9 mouse cellular contexts compared by ENCODE assay signal in genomic region chr17:86236861-86237763, GRCm38 (mm10).
DNase-seq lines count a peak whose midpoint lies in the region; ATAC-seq and TF ChIP-seq lines count a peak whose summit lies in the region.
"Had no signal": no experiment of that assay in that cellular context is flagged by ENCODE, and none has a peak within 500 bp of the region (broad histone marks: within the 10 kb centered on the region; RNA-seq: fewer than 3 reads in every experiment).

No protein-coding gene starts in this region.

- ATAC-seq in midbrain, embryonic 11.5 days (ENCODE audit: low FRiP score): no peak
- ATAC-seq in midbrain, embryonic 13.5 days: no peak
- peak; percentile 94 for ATAC-seq in heart, postnatal 0 days (ENCODE audit: insufficient read depth, low read depth)
- peak; percentile 82 for ATAC-seq in lung, postnatal 0 days

- TF ChIP-seq CTCF in heart, postnatal 0 days (IDR thresholded peaks at IDR 0.05; ENCODE audit: low read depth): peak; percentile 28; the same call in 1 of the 2 replicates
- peak; percentile 31; the same call in 1 of the 2 replicates for TF ChIP-seq CTCF in lung, postnatal 0 days (IDR thresholded peaks at IDR 0.05)

- no peaks in the 10 kb centered on the region for H3K27me3 ChIP-seq in midbrain, embryonic 11.5 days (ENCODE audit: control insufficient read depth, insufficient read depth, low read length)
- no peaks in the 10 kb centered on the region for H3K27me3 ChIP-seq in midbrain, embryonic 13.5 days
- H3K27me3 ChIP-seq in heart, postnatal 0 days (ENCODE audit: control insufficient read depth, insufficient read depth, low read length): no peaks in the 10 kb centered on the region
- no peaks in the 10 kb centered on the region for H3K27me3 ChIP-seq in lung, postnatal 0 days (replicated peaks; ENCODE audit: insufficient read depth, low read length)
- H3K27me3 ChIP-seq: neural tube, embryonic 12.5 days had no signal

- peak; percentile 67 for DNase-seq in midbrain, embryonic 11.5 days (ENCODE audit: low spot score, missing footprints)
- peak; percentile 65 to 68 for DNase-seq in cerebellum, postnatal 14 days
- peak; percentile 67 for DNase-seq in heart, postnatal 0 days (ENCODE audit: low spot score)
- DNase-seq in lung, postnatal 0 days (ENCODE audit: low spot score): peak; percentile 26
- DNase-seq in frontal cortex, postnatal 10 days (ENCODE audit: low spot score in 2 of 2): no peak
- no peak for DNase-seq in thymus, postnatal 14 days
- no peak for DNase-seq in urinary bladder, adult 18-20 months (ENCODE audit: low spot score in 2 of 2)

- 0 out of 2 replicates have a peak, but pooled peaks have one; percentile 28 for TF ChIP-seq EP300 in heart, postnatal 0 days (IDR thresholded peaks at IDR 0.05; ENCODE audit: low read depth)
- TF ChIP-seq EP300 in lung, postnatal 0 days (IDR thresholded peaks at IDR 0.05): no peak

- no peak overlapping the region for H3K9ac ChIP-seq in midbrain, embryonic 11.5 days (ENCODE audit: low read length)
- no peak overlapping the region for H3K9ac ChIP-seq in midbrain, embryonic 13.5 days (replicated peaks)
- H3K9ac ChIP-seq in heart, postnatal 0 days (replicated peaks; ENCODE audit: low read depth, low read length): no peak overlapping the region
- H3K9ac ChIP-seq in lung, postnatal 0 days (replicated peaks; ENCODE audit: low read depth): no peak overlapping the region
- H3K9ac ChIP-seq: neural tube, embryonic 12.5 days had no signal

- no peaks in the 10 kb centered on the region for H3K9me3 ChIP-seq in midbrain, embryonic 11.5 days (ENCODE audit: control insufficient read depth, low read length)
- no peaks in the 10 kb centered on the region for H3K9me3 ChIP-seq in midbrain, embryonic 13.5 days
- no peaks in the 10 kb centered on the region for H3K9me3 ChIP-seq in heart, postnatal 0 days (replicated peaks; ENCODE audit: control insufficient read depth, low read length)
- no peaks in the 10 kb centered on the region for H3K9me3 ChIP-seq in lung, postnatal 0 days (ENCODE audit: low read length)

- H3K27ac ChIP-seq in midbrain, embryonic 11.5 days (ENCODE audit: low read depth, low read length): no peak overlapping the region
- no peak overlapping the region for H3K27ac ChIP-seq in midbrain, embryonic 13.5 days
- peak overlapping the region; percentile 60 for H3K27ac ChIP-seq in heart, postnatal 0 days (ENCODE audit: low read depth)
- H3K27ac ChIP-seq in lung, postnatal 0 days (ENCODE audit: low read length): no peak overlapping the region
- H3K27ac ChIP-seq: neural tube, embryonic 12.5 days had no signal

- H3K36me3 ChIP-seq in midbrain, embryonic 11.5 days (ENCODE audit: control insufficient read depth, insufficient read depth, low read length): no peaks in the 10 kb centered on the region
- no peaks in the 10 kb centered on the region for H3K36me3 ChIP-seq in midbrain, embryonic 13.5 days
- H3K36me3 ChIP-seq in heart, postnatal 0 days (replicated peaks; ENCODE audit: control insufficient read depth, insufficient read depth, low read length): no peaks in the 10 kb centered on the region
- H3K36me3 ChIP-seq in lung, postnatal 0 days (ENCODE audit: insufficient read depth, low read length): no peaks in the 10 kb centered on the region
- H3K36me3 ChIP-seq: neural tube, embryonic 12.5 days had no signal

- no peak overlapping the region for H3K4me3 ChIP-seq in midbrain, embryonic 11.5 days (ENCODE audit: low read depth, low read length)
- H3K4me3 ChIP-seq in midbrain, embryonic 13.5 days (replicated peaks): no peak overlapping the region
- no peak overlapping the region for H3K4me3 ChIP-seq in heart, postnatal 0 days (ENCODE audit: low read depth, low read length)
- no peak overlapping the region for H3K4me3 ChIP-seq in lung, postnatal 0 days (ENCODE audit: low read depth, low read length)
- H3K4me3 ChIP-seq: neural tube, embryonic 12.5 days had no signal

- H3K4me1 ChIP-seq in midbrain, embryonic 11.5 days (ENCODE audit: control insufficient read depth, insufficient read depth, low read length): no peaks in the 10 kb centered on the region
- peaks cover 7% of the 10 kb centered on the region for H3K4me1 ChIP-seq in midbrain, embryonic 13.5 days (replicated peaks)
- H3K4me1 ChIP-seq in heart, postnatal 0 days (ENCODE audit: control insufficient read depth, insufficient read depth): peaks cover 20% of the 10 kb centered on the region
- no peaks in the 10 kb centered on the region for H3K4me1 ChIP-seq in lung, postnatal 0 days (ENCODE audit: insufficient read depth, low read depth, low read length)
- H3K4me1 ChIP-seq: neural tube, embryonic 12.5 days had no signal

- 90% methylated on average over 16 of the region's 16 CpGs for WGBS in midbrain, embryonic 11.5 days
- WGBS in midbrain, embryonic 13.5 days: 93% methylated on average over 16 of the region's 16 CpGs
- 71% methylated on average over 16 of the region's 16 CpGs for WGBS in heart, postnatal 0 days
- WGBS in lung, postnatal 0 days: 72% methylated on average over 16 of the region's 16 CpGs

- no peak overlapping the region for H3K4me2 ChIP-seq in midbrain, embryonic 11.5 days
- no peak overlapping the region for H3K4me2 ChIP-seq in midbrain, embryonic 13.5 days (replicated peaks)
- H3K4me2 ChIP-seq in heart, postnatal 0 days (ENCODE audit: low read depth, low read length): no peak overlapping the region; the same call in 1 of the 2 replicates
- H3K4me2 ChIP-seq in lung, postnatal 0 days (replicated peaks; ENCODE audit: low read depth, low read length): no peak overlapping the region
- H3K4me2 ChIP-seq: neural tube, embryonic 12.5 days had no signal

Comparison
In these comparisons a context has a peak if more than half of its experiments do, and no peak if none do; other contexts are left out.
1. ATAC-seq: peak in heart, postnatal 0 days (single experiment) and lung, postnatal 0 days (single experiment); none in midbrain, embryonic 11.5 days (single experiment) and midbrain, embryonic 13.5 days (single experiment).
2. DNase-seq: peak in midbrain, embryonic 11.5 days (single experiment), cerebellum, postnatal 14 days (2 of 2), heart, postnatal 0 days (single experiment) and lung, postnatal 0 days (single experiment); none in frontal cortex, postnatal 10 days (0 of 2), thymus, postnatal 14 days (single experiment) and urinary bladder, adult 18-20 months (0 of 2).